Comparison of ENCODE assay signal across 23 mouse cellular contexts in the genomic region with DNA sequence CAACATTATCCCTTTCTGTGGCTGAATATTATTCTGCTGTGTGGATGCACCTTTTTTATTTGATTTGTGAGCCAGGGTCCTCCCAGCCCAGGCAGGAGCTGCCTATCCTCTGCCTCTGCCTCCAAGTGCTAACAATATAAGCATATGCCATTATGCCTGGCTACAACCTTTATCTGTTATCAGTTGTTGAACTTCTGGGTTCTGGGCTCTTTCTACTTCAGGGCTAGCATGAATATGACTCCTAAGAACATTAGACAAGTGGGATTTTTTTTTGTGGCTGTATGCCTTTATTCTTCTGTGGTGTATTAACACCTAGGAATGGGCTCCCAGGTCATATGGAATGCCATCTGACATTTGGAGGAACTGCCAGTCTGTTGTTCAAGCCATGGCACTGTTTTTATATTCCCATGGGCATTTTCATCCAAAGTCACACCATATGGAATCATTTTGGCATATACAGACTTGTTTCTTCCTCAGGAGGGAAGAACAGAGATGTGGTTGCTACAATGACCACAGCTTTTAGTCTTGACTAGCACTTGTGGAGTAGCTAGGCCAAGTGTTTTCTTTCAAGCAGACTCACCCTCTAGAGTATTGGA.
DNase-seq lines count a peak whose midpoint lies in the region; TF ChIP-seq lines count a peak whose summit lies in the region.
"Had no signal": no experiment of that assay in that cellular context is flagged by ENCODE, and none has a peak within 500 bp of the region (broad histone marks: within the 10 kb centered on the region; RNA-seq: fewer than 3 reads in every experiment).

No protein-coding gene starts in this region.

- TF ChIP-seq CTCF in cerebellum, adult 2 months (IDR thresholded peaks at IDR 0.05; ENCODE audit: borderline replicate concordance, insufficient read depth, low read depth, low read length), result no peak

- no peak overlapping the region for H3K4me3 ChIP-seq in cerebellum, adult 2 months (replicated peaks; ENCODE audit: insufficient read depth, low read depth, low read length)
- H3K4me3 ChIP-seq: embryonic facial prominence, embryonic 12.5 days; embryonic facial prominence, embryonic 15.5 days; gastrocnemius, adult 2 months; heart, embryonic 12.5 days; heart, embryonic 15.5 days had no signal

- H3K4me1 ChIP-seq in cerebellum, adult 2 months (ENCODE audit: control insufficient read depth, insufficient read depth, low read length), result peaks cover 2% of the 10 kb centered on the region; the same call in 1 of the 2 replicates
- H3K4me1 ChIP-seq: embryonic facial prominence, embryonic 15.5 days had no signal

- intact Hi-C loops in heart, postnatal 10 days (cut with DNase I), result no loop called here
- intact Hi-C loops in left cerebral cortex, postnatal 14 days (cut with DNase I), result no loop called here

- H3K27ac ChIP-seq in cerebellum, adult 2 months (ENCODE audit: insufficient read depth, low read length), result 0 out of 2 replicates have a peak overlapping the region, but pooled peaks have one; percentile 36
- H3K27ac ChIP-seq: embryonic facial prominence, embryonic 12.5 days; embryonic facial prominence, embryonic 15.5 days; gastrocnemius, adult 2 months; heart, embryonic 15.5 days; hindbrain, embryonic 14.5 days; hindbrain, postnatal 0 days had no signal

- H3K27me3 ChIP-seq in cerebellum, adult 2 months (ENCODE audit: control insufficient read depth, insufficient read depth, low read length), result no peaks in the 10 kb centered on the region
- H3K27me3 ChIP-seq: CH12.LX; embryonic facial prominence, embryonic 12.5 days; embryonic facial prominence, embryonic 15.5 days had no signal

- peak in 1 of 2 experiments; percentile 59 for DNase-seq in cerebellum, adult 2 months
- no peak for DNase-seq in cerebellum, postnatal 36 days
- peak; percentile 14 for DNase-seq in heart, adult 11 months
- DNase-seq in heart, postnatal 10 days, result no peak
- DNase-seq in brain, adult 2 months (ENCODE audit: low read depth, low spot score), result peak; percentile 65
- no peak for DNase-seq in thymus, postnatal 4 days
- DNase-seq in left cerebral cortex, postnatal 14 days (ENCODE audit: low spot score in 2 of 2), result no peak
- DNase-seq: adrenal gland, adult 2 months; adrenal gland, postnatal 14 days; B cell, adult 2 months; forebrain, postnatal 0 days; gastrocnemius, adult 2 months; gastrocnemius, postnatal 14 days; heart, adult 18-20 months; heart, postnatal 14 days; heart, postnatal 4 days had no signal

- TF ChIP-seq POLR2A in cerebellum, adult 2 months (IDR thresholded peaks at IDR 0.05; ENCODE audit: borderline replicate concordance, insufficient read depth, low read length), result no peak

Comparison
In these comparisons a context has a peak if more than half of its experiments do, and no peak if none do; other contexts are left out.
1. DNase-seq: peak in heart, adult 11 months (single experiment) and brain, adult 2 months (single experiment); none in cerebellum, postnatal 36 days (0 of 2), heart, postnatal 10 days (0 of 2), thymus, postnatal 4 days (single experiment) and left cerebral cortex, postnatal 14 days (0 of 2).